Mouse (Mus musculus): ENCODE results near the gene Cacna1d.

Gene Cacna1d

DNA sequence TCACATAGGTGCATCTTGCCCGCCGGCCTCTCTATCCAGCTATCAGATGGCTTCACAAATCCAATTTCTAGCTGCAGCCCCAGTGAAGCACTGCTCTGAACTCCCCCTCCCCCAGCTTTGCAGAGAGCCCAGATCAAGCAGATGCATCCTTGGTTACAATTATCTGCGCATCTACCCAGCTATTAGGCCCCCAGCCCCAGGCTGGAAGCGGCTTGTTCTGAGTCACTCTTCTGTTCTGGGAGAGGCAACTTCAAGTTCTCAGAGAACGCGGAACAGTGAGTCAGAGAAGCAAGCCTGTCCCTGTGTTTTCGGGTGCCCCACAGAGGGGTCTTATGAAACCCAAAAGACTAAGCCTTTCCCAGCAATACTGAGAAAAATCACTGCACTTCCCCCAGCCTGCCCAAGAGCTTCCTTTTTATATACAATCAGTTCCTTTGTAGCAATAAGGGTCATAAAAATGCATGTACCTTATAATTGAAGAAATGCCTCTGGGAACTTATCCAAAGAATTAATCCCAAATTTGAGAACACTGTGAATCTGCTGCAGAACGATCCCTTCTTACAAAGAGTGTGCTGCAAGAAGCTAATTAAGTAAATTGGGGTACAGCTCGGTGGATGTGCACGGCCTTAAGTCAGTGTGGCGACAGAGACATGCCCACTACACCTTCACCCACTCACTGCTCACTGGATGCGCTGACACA lies 235.4 kb downstream of the Cacna1d start:
- no peak for DNase-seq

DNA sequence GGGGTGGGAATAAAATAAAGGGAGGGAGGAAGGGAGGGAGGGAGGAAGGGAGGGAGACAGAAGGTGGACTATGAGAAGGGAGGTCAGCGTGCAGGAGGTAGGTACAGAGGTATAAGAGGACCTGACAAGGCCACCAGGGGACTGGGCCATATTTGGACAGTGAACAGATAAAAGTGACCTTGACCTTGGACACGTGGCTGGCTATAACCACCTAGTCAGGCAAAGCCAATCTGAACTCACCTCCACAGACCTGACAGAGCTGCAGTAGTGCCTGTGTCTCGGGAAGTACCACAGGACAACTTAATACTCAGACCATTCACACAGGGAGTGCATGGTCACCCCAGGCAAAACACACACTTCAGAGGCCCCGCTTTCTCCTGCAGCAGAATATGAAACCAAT lies 236.5 kb downstream of the Cacna1d start:
- no peak for DNase-seq

GRCm38 (mm10) chr14:30252824-30253223 lies 238.4 kb downstream of the Cacna1d start:
- no peak for DNase-seq

DNA sequence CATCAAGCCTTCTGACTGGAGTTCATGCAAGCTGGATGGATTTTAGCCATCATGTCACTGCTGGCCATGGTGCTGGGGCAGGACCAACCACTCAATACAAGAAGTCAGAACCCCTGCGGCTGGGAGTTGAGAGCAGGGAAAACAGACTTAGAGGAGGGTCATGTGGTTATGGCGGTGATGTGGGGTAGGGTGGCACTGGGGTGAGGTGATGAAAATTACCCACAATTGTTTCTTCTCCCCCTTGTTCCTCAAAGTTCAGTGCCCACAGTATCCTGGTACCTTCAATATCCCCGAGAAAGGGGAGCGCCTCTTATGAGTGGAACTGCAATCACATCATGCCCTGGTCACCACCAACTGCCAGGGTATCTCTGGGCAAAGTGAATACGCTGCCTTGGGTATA lies 239.9 kb downstream of the Cacna1d start:
- DNase-seq, result no peak

GRCm38 (mm10) chr14:30249591-30249990 lies 241.7 kb downstream of the Cacna1d start:
- DNase-seq, result no peak

DNA sequence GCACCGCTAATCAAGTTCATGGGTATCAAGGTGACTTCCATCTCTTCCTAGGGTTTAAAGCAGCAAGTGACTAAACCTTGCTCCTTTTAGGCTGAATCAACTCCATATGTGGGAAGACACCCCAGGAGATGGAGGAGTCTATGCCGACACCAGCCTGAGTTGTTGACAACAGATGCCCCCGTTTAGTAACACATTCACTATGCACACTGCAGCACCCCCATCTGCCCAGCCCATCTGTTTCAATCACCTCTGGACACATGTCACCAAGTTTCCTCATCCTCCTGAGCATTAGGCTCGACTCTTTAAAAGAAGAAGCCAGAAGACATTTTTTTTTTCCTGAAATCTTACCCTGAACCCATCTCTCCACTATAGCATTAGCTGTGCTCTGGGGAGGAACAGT lies 242.4 kb downstream of the Cacna1d start:
- no peak for DNase-seq

- no peak for DNase-seq
These were observed 243.1 kb downstream of the Cacna1d start for GRCm38 (mm10) chr14:30248121-30248520.

DNA sequence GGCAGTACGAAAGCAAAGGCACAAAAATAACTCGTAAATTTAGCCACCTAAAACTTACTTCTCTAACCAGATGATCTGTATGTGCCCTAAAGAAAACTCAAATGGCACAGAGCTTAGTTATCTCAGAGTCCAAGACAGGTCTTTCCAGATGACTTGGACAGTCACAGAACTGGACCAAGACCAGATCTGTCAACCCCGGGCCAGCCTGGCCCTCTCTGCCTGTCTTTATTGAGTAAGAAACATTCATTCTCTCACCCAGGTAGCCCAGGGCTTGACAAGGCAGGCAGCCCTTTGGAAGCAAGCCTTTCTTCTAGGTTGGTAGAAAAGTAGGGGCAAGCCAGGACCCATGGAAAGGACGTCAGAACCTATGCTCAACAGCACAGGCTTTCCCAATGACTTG lies 243.6 kb downstream of the Cacna1d start:
- DNase-seq, result no peak

DNA sequence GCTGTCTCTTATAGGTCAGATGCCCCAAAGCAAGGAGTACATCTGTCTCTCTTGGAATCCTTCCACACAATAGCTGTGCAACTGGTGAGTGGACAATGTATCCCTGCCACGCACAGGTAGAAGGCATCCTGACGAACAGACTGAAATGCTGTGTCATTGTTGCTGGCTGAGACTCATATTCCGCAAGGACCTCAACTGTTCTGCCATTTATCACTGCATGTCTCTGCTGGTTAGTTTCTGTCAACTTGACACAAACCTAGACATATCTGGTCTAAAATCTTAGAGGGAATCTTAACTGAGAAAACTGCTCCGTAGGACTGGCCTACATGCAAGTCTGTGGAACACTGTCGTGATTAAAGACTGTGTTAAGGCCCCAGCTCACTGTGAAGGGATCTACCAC lies 246.5 kb downstream of the Cacna1d start:
- no peak for DNase-seq

GRCm38 (mm10) chr14:30242818-30243205 lies 248.4 kb downstream of the Cacna1d start:
- DNase-seq, result no peak

- DNase-seq, result no peak
These were observed 249.0 kb downstream of the Cacna1d start for GRCm38 (mm10) chr14:30242166-30242817.

GRCm38 (mm10) chr14:30240916-30241515 lies 250.2 kb downstream of the Cacna1d start:
- DNase-seq, result no peak

DNA sequence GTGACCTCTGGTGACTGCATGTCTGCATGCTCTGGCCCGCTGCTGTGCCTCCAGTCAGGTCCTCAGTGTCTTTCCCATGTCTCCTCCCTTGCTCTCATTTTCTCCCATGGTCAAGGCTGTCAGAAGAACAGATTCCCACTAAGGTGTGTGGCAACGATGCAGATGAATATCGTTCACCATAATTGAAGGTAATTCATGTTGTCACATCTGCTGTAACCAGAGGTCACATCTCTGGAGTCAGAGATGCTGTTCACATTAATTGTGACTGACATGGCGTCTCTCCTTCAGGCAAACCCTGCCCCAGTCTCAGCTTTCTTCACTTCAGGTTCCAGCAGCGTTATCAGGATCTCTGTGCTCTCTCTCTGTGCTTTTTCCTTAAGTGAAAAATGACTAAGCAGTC lies 252.4 kb downstream of the Cacna1d start:
- no peak for DNase-seq

DNA sequence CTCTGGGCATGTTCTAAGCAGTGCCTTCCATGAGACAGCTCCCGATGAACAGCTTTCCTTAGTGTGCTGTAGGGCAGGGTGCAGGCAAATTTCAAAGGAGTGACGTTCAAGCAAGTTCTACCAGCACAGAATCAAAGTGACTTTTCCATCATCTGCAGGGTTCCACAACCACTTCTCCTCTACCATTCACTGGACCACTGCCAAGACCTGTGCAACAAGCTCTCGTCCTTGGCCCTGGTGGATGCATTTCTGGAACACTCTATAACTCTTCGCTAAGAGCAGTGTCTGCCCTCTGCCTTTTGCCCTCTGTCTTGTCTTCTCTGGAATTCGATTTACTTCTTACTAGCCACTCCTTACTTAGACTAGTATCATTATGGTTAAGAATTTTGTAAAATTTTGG lies 266.1 kb downstream of the Cacna1d start:
- DNase-seq, result no peak

DNA sequence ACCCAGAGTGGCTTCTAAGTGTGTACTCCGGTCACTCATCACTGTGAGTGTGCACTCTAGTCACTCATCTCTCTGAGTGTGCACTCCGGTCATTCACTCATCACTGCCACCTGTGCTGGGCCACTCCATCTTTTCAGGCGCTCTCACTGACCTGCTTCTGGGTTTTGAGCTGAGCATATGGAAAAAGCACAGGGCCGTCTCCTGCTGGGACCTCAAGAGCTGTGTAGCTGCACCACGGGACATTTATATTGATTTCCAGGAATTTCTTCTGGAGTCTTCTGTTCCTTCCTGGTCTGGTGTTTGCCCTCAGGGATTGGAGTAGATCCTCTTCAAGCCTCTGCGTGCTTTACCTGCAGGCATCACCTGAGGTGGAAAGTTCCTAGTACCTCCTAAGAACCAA lies 269.2 kb downstream of the Cacna1d start:
- no peak for DNase-seq

GRCm38 (mm10) chr14:30219851-30220250 lies 271.4 kb downstream of the Cacna1d start:
- no peak for DNase-seq

- DNase-seq, result peak; percentile 98
These were observed 273.1 kb downstream of the Cacna1d start for GRCm38 (mm10) chr14:30218114-30218513.

GRCm38 (mm10) chr14:30217124-30217523 lies 274.1 kb downstream of the Cacna1d start:
- DNase-seq, result no peak

DNA sequence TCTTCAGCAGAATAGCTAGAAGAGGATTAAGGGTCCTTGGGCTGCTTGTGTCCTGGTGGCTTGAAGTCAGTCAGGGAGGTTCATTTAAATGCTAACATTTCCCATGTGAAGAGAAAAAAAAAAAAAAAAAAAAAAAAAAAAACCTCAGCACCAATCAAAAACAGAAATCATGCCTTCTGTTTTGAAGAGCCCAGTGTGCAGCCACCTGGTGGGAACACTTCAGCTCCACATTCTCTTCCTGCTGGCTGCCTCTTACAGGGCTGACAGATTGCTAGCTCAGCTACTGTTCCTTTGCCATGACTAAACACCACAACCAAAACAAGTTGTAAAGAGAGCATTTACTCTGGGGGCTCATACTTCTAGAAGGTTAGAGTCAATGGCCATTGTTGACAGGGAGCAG lies 283.1 kb downstream of the Cacna1d start:
- DNase-seq, result peak; percentile 79

DNA sequence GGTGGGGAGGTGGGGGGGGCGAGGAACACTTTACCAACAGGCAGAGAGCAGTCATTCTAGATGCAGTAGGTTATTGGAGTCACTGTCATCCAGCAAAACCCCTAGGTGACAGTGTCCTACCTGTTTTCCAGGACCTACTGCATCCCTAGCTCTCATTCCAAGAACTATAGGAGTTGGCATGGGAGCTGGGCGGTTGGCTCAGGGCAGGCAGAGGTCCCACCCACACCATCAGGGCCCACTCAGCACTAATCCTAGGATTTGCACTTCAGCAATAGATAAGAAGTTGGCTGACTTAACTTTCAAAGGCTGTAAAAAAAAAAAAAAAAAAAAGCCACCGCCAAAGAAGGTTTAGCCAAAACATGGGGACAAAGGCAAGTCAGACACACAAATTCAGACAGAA lies 285.4 kb downstream of the Cacna1d start:
- DNase-seq, result no peak

GRCm38 (mm10) chr14:30204526-30204925 lies 286.7 kb downstream of the Cacna1d start:
- DNase-seq, result peak; percentile 83

DNA sequence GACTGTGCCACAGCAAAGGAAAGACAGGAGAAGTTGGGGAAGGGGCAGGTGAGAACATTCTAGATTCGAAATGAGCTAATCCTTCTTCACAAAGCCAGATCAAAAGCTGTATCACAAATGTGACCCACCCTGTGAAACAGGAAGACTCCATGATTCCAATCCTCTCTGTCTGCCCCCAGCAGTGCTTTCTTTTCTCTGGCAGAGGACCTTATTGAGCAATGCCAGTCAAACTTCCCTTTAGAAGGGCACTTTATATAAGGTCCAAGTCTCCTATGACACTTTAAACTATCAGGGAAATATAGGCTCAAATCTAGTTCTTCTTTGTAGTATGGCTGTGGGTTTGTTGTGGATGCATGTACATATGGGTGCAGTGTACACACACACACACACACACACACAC lies 290.9 kb downstream of the Cacna1d start:
- DNase-seq, result no peak

DNA sequence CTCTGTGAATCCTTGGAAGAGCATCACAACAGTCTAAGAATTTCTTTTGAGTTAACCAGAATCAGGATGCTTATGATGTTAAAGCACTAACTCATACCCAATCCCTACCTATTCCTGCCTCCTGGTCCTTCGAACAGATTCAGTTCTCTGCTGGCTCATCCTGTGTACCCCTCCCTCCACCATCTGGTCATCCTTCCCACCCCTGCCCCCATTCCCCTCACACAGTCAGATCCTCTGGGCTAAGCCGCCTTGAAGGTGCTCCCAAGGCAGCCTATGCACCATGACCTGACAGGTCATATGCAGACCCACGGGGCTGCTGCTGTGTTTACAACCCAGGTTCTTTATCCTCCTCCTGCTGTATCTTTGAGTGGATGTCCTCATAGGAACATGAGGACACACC lies 292.4 kb downstream of the Cacna1d start:
- DNase-seq, result no peak

DNA sequence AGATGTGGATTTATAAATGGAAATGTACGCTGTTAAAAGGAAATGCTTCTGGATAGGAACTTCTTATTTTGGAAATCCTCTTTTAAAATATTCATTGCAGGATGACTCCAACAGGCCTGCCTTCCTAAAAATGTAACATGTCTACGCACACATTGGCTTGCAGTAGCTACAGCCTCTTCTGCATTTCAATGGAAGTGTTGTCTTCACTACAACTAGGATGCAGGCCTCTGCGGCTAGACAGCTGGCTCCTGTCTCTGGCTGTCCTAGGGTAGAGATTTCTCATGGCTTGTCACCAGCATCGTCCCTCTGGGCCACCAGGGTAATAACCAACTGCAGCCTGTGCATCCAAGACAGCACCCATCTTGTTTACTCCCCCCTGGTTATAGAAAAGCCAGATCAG lies 293.1 kb downstream of the Cacna1d start:
- no peak for DNase-seq

DNA sequence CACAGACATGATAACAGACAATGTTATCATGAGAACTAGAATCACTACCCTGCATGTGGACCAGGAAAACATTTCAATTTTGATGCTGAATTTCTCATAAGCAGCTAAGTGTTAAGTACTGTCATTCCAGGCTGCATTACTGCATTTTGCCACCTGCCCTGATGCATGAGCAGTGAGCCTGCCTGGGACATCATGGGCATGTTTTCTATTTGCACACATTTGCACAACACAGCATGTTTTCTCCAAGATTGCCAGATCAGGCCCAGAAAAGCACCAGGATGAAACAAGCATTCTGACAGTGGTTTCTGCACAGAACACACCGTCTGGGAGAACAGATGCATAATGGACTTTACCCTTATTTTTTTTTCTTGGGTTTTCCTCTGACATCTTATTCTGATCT lies 294.3 kb downstream of the Cacna1d start:
- no peak for DNase-seq
